Mouse (Mus musculus) gastrocnemius, postnatal 36 days (tissue): ENCODE data around the gene Themis. TPM values are rescaled to one million over a fixed set of nuclear protein-coding genes. Genes with fewer than 3 reads are reported as not detected.

ENCODE experiments used
- DNase-seq, 2 experiments: peaks; one replicate each; pipeline ENCODE4 v3.0.0; 2022
- intact Hi-C: fragments of 180-260 bp; cut with DNase I; formaldehyde crosslinking; loops from one replicate; pipeline ENCODE4 v1.15.1; 2025
- total RNA-seq, 2 experiments: library from RNA; stranded (reverse); gene quantifications; 2 replicates each; pipeline ENCODE4 v1.2.3; 2021

The Themis gene
- total RNA-seq, 2 experiments from 2014 or later: 2.1 TPM; not detected in 1

- intact Hi-C loops: no loop called here
- no peak for DNase-seq
Observed at GRCm38 (mm10) chr10:28776777-28777402, 108.7 kb downstream of the Themis start.

GRCm38 (mm10) chr10:28799469-28799868 is 131.3 kb downstream of the Themis start:
- no peak for DNase-seq
- intact Hi-C loops: no loop called here

GRCm38 (mm10) chr10:28805160-28805559 is 137.0 kb downstream of the Themis start:
- no peak for DNase-seq
- intact Hi-C loops: no loop called here

- no peak for DNase-seq
- intact Hi-C loops: no loop called here
Observed at GRCm38 (mm10) chr10:28811928-28812570, 143.9 kb downstream of the Themis start.

- no peak for DNase-seq
- intact Hi-C loops: no loop called here
Observed at GRCm38 (mm10) chr10:28812571-28812936, 144.4 kb downstream of the Themis start.

GRCm38 (mm10) chr10:28816160-28816559 is 148.0 kb downstream of the Themis start:
- intact Hi-C loops: no loop called here
- no peak for DNase-seq

GRCm38 (mm10) chr10:28822320-28822719 is 154.2 kb downstream of the Themis start:
- intact Hi-C loops: no loop called here
- DNase-seq: no peak

- DNase-seq: no peak
- intact Hi-C loops: loop anchor here (5.0 kb wide), 1 partner anchor 355 kb away; no protein-coding TSS in a partner anchor
Observed at GRCm38 (mm10) chr10:28842605-28843004, 174.4 kb downstream of the Themis start.

GRCm38 (mm10) chr10:28843755-28844717 is 175.9 kb downstream of the Themis start:
- DNase-seq: no peak
- intact Hi-C loops: loop anchor here (5.0 kb wide), 1 partner anchor 357 kb away; no protein-coding TSS in a partner anchor

GRCm38 (mm10) chr10:28856154-28856553 is 188.0 kb downstream of the Themis start:
- DNase-seq: no peak
- intact Hi-C loops: no loop called here

GRCm38 (mm10) chr10:28870580-28871354 is 202.6 kb downstream of the Themis start:
- intact Hi-C loops: loop anchor here (5.0 kb wide), 1 partner anchor 1898 kb away; no protein-coding TSS in a partner anchor
- no peak for DNase-seq

- intact Hi-C loops: loop anchor here (5.0 kb wide), 1 partner anchor 1902 kb away; no protein-coding TSS in a partner anchor
- DNase-seq: no peak
Observed at GRCm38 (mm10) chr10:28874605-28875004, 206.4 kb downstream of the Themis start.

GRCm38 (mm10) chr10:28887643-28888042 is 219.5 kb downstream of the Themis start:
- intact Hi-C loops: no loop called here
- no peak for DNase-seq

GRCm38 (mm10) chr10:28890886-28891285 is 222.7 kb downstream of the Themis start:
- no peak for DNase-seq
- intact Hi-C loops: no loop called here

GRCm38 (mm10) chr10:28898351-28898750 is 230.2 kb downstream of the Themis start:
- no peak for DNase-seq
- intact Hi-C loops: no loop called here
